Mouse (Mus musculus): ENCODE data around the gene Calm2. TPM values are rescaled to one million over a fixed set of nuclear protein-coding genes. Genes with fewer than 3 reads are reported as not detected.

The Calm2 gene
- 942 and 969 TPM in 2 replicates for polyA plus RNA-seq (2012; rRNA removed)

GRCm38 (mm10) chr17:87446767-87447611, at the start of gene Calm2:
Gene Calm2, minus strand, starts transcription at chr17:87446935.

GRCm38 (mm10) chr17:87427511-87427910, 19.2 kb downstream of the Calm2 start, which contains the start of gene Stpg4:
Gene Stpg4, minus strand, starts transcription at chr17:87427741.

Other genes starting within 250 kb of the Calm2 start
- 33.5 and 56.3 TPM in 2 replicates for gene Mcfd2, start 181.0 kb downstream of the Calm2 start, polyA plus RNA-seq (2012; rRNA removed)
- gene Ttc7, start 164.0 kb downstream of the Calm2 start, polyA plus RNA-seq (2012; rRNA removed) = 2.9 and 3.7 TPM in 2 replicates
- gene Stpg4, start 19.2 kb downstream of the Calm2 start, polyA plus RNA-seq (2012; rRNA removed) = 0.10 TPM in 1 of 2 replicates, not detected in the other
- 12.2 and 16.6 TPM in 2 replicates for gene Epcam, start 189.0 kb upstream of the Calm2 start, polyA plus RNA-seq (2012; rRNA removed)
- 58.5 and 66.2 TPM in 2 replicates for gene Msh2, start 225.4 kb upstream of the Calm2 start, polyA plus RNA-seq (2012; rRNA removed)